9 mouse cellular contexts compared by ENCODE assay signal in genomic region chr10:42089686-42090085, GRCm38 (mm10).
DNase-seq lines count a peak whose midpoint lies in the region; ATAC-seq and TF ChIP-seq lines count a peak whose summit lies in the region.
"Had no signal": no experiment of that assay in that cellular context is flagged by ENCODE, and none has a peak within 500 bp of the region (broad histone marks: within the 10 kb centered on the region; RNA-seq: fewer than 3 reads in every experiment).

No protein-coding gene starts in this region.

- no peak overlapping the region for H3K9ac ChIP-seq in midbrain, embryonic 13.5 days (replicated peaks)
- H3K9ac ChIP-seq in kidney, postnatal 0 days (ENCODE audit: low read depth, low read length) = no peak overlapping the region

- no peak for ATAC-seq in midbrain, embryonic 13.5 days
- ATAC-seq in kidney, postnatal 0 days (replicated peaks; ENCODE audit: low FRiP score, low read depth) = peak; percentile 85
- ATAC-seq in megakaryocyte progenitor cell, adult 5-6 weeks (replicated peaks; ENCODE audit: poor library complexity) = no peak

- no peak overlapping the region for H3K4me3 ChIP-seq in midbrain, embryonic 10.5 days
- H3K4me3 ChIP-seq in midbrain, embryonic 13.5 days (replicated peaks) = no peak overlapping the region
- no peak overlapping the region for H3K4me3 ChIP-seq in heart, embryonic 10.5 days
- no peak overlapping the region for H3K4me3 ChIP-seq in kidney, postnatal 0 days (replicated peaks; ENCODE audit: low read depth, low read length)
- H3K4me3 ChIP-seq: myocyte had no signal

- 68% methylated on average over 5 of the region's 5 CpGs for WGBS in midbrain, embryonic 10.5 days
- WGBS in midbrain, embryonic 13.5 days = 47% methylated on average over 5 of the region's 5 CpGs
- 77% methylated on average over 5 of the region's 5 CpGs for WGBS in heart, embryonic 10.5 days
- 30% methylated on average over 5 of the region's 5 CpGs for WGBS in kidney, postnatal 0 days

- H3K36me3 ChIP-seq in midbrain, embryonic 10.5 days = no peaks in the 10 kb centered on the region
- no peaks in the 10 kb centered on the region for H3K36me3 ChIP-seq in midbrain, embryonic 13.5 days
- H3K36me3 ChIP-seq in heart, embryonic 10.5 days = no peaks in the 10 kb centered on the region
- no peaks in the 10 kb centered on the region for H3K36me3 ChIP-seq in kidney, postnatal 0 days (ENCODE audit: insufficient read depth, low read length)

- no peak overlapping the region for H3K4me2 ChIP-seq in midbrain, embryonic 13.5 days (replicated peaks)
- H3K4me2 ChIP-seq in kidney, postnatal 0 days (ENCODE audit: low read length) = no peak overlapping the region

- no peak for DNase-seq in midbrain, embryonic 10.5 days (ENCODE audit: low spot score)
- no peak for DNase-seq in heart, embryonic 10.5 days (ENCODE audit: low spot score)
- DNase-seq in kidney, postnatal 0 days (ENCODE audit: low spot score) = peak; percentile 68
- peak; percentile 78 for DNase-seq in skeletal muscle tissue, adult 2 months (ENCODE audit: low read depth, low spot score)
- no peak for DNase-seq in right cerebral cortex, postnatal 25 days
- no peak for DNase-seq in left cerebral cortex, adult 11 months (ENCODE audit: low spot score)

- peak overlapping the region; percentile 65; the same call in 1 of the 2 replicates for H3K27ac ChIP-seq in midbrain, embryonic 10.5 days (replicated peaks)
- H3K27ac ChIP-seq in midbrain, embryonic 13.5 days = no peak overlapping the region
- peak overlapping the region; percentile 43 for H3K27ac ChIP-seq in heart, embryonic 10.5 days
- peak overlapping the region; percentile 74 for H3K27ac ChIP-seq in kidney, postnatal 0 days

- TF ChIP-seq CTCF in kidney, postnatal 0 days (IDR thresholded peaks at IDR 0.05; ENCODE audit: low read depth) = no peak

- H3K27me3 ChIP-seq in midbrain, embryonic 10.5 days (ENCODE audit: low read depth, poor library complexity, severe bottlenecking) = peaks cover 84% of the 10 kb centered on the region
- H3K27me3 ChIP-seq in midbrain, embryonic 13.5 days = peaks cover 13% of the 10 kb centered on the region; the same call in 1 of the 2 replicates
- H3K27me3 ChIP-seq in heart, embryonic 10.5 days (ENCODE audit: insufficient read depth, poor library complexity, severe bottlenecking) = no peaks in the 10 kb centered on the region; the same call in 1 of the 2 replicates
- H3K27me3 ChIP-seq in kidney, postnatal 0 days (ENCODE audit: insufficient read depth, low read length) = no peaks in the 10 kb centered on the region

- H3K4me1 ChIP-seq in midbrain, embryonic 10.5 days = peaks cover 23% of the 10 kb centered on the region
- peaks cover 13% of the 10 kb centered on the region for H3K4me1 ChIP-seq in midbrain, embryonic 13.5 days (replicated peaks)
- H3K4me1 ChIP-seq in heart, embryonic 10.5 days = peaks cover 46% of the 10 kb centered on the region
- H3K4me1 ChIP-seq in kidney, postnatal 0 days (replicated peaks; ENCODE audit: insufficient read depth, low read length) = peaks cover 15% of the 10 kb centered on the region

- H3K9me3 ChIP-seq in midbrain, embryonic 10.5 days (replicated peaks) = peaks cover 4% of the 10 kb centered on the region; the same call in 1 of the 2 replicates
- H3K9me3 ChIP-seq in midbrain, embryonic 13.5 days = no peaks in the 10 kb centered on the region; the same call in 1 of the 2 replicates
- no peaks in the 10 kb centered on the region for H3K9me3 ChIP-seq in heart, embryonic 10.5 days
- no peaks in the 10 kb centered on the region for H3K9me3 ChIP-seq in kidney, postnatal 0 days (replicated peaks; ENCODE audit: low read length)

Comparison
In these comparisons a context has a peak if more than half of its experiments do, and no peak if none do; other contexts are left out.
1. DNase-seq: peak in kidney, postnatal 0 days (single experiment) and skeletal muscle tissue, adult 2 months (single experiment); none in midbrain, embryonic 10.5 days (single experiment), heart, embryonic 10.5 days (single experiment), right cerebral cortex, postnatal 25 days (single experiment) and left cerebral cortex, adult 11 months (single experiment).